Mouse (Mus musculus) cerebellum, adult 11 months (tissue): ENCODE data around the gene Slamf9.

Experiments
- DNase-seq: peaks from one replicate; pipeline ENCODE4 v3.0.0; 2022

Gene Slamf9

DNA sequence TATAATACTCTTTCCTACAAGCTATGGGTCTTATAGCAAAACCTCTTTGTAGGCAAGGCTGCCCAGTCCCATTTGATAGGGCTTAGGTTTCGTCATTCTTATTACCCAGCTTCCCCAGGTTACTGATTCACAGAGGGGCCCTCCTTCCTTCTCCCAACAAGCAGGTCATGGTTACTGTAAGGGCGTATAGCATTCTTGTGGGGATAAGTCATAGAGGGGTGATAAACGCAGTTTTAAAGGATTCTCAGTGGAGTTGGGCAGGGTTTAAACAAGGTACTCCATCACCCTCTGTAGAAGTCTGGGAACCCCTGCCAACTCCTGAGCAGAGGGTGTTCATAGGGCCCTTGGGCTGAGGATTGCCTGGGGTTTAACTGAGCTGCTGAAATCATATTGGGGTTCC, 12.6 kb upstream of the Slamf9 start:
- DNase-seq: no peak

DNA sequence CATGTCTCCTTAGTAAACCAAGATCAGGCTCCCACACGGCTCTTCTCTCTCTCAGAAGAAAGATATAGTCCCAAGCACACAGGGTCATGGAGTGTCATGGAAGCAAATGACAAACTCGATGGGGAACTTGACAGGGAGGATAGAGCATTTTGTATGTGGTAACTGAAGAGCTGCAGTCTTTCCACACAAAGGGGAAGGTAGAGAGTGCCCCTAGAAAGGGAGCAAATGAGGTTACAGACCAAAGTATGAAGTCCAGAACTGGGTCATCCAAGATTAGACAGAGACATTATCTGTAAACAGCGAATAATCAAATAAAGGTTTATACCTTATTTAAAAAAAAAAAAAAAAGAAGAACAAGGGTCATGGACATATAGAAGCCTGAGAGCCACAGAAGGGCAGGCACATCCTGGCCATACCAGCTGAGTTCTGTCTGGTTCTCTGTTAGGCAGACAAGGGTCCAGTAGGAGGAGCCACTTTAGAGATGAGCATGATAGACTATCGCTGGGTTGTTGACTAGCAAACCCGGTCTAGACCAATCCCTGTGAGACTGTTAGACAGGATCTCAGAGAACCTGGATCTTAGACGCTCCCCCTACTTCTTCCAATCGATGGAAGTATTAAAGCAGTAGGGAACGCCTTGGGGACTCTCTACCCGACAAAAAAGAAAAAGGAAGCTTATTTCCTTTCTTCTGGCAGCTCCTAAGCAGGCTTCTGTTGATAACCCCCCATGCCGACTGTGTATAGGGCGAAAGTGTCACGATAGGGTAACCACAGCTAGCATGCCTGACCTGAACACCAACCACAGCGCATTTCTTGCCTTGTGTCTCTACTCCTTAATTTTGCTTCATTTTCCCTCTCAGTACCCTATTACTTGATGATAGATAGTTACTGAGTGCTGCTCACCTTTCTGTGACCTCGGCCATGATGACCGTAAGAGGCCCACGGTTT, 11.5 kb upstream of the Slamf9 start:
- DNase-seq: no peak

DNA sequence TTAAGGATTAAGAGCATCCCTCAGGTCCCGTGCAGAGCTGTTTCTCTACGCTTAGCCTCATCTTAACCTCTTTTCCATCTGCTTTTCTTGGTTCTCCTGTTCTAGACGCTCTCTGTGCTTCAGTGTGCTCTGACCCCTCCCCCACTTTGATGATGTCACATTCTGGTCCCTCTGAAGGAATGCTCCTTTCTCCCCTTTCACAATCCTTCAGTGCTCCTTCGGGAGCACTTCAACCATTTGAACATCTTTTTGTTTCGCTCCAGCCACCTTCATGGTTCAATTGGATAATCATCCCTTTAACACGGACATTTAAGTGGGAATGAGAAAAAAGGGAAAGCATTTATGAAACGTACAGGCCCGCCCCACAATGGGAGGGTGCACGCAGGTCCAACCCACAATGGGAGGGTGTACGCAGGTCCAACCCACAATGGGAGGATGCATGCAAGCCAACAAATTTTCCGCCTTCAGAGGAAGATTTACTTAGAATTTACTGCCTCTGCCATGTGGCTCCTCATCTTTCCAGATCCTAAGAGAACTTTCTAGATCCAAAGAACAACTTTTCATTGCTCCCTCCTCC, 6.8 kb upstream of the Slamf9 start:
- no peak for DNase-seq

DNA sequence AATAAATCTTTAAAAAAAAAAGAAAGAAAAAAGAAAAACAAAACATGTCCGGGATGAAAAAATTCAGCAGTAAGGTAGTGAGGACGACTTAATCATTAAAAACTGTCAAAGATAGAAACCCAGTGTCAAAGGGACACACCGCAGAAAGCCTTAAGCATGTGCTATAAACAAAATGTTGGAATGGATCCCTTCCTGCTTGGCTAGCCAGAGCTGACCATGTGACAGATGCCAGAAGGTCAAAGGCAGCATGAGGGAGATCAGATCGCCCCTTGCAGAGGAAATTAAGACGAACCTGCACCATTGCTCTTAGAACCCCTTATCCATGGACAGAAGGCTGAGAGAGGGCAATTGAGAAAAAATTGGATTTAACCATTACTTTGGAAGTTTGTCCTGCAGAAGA, 5.8 kb upstream of the Slamf9 start:
- DNase-seq: no peak

DNA sequence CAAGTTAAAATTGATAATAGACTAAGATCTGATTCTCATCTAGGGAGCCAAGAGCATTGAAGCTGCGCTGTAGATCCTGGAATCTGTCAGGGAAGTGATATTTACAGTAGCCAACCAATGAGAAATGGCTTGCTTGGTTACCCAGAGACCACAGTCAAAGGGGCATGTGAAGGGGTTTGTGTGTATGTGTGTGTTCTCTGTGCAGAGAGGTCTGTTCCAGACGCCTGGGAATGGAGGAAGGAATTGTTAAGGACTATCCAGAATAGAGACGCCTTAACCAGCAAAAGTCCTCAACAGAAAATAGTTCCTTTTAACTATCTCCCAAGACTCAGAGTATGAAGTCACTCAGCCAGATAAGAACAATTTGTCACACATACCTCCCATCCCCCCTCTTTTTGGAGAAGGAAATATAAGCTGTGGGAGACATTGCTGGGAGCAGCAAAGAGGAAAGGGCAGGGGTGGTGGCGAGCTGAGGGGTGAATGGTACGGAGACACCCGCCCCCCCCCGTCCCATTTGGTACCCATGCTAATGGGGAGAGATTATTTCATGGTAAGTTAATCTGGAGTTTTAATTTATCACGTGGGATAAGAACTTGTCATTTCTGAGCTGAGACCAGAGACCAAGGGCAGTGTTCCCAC, 5.2 kb upstream of the Slamf9 start:
- DNase-seq: no peak

DNA sequence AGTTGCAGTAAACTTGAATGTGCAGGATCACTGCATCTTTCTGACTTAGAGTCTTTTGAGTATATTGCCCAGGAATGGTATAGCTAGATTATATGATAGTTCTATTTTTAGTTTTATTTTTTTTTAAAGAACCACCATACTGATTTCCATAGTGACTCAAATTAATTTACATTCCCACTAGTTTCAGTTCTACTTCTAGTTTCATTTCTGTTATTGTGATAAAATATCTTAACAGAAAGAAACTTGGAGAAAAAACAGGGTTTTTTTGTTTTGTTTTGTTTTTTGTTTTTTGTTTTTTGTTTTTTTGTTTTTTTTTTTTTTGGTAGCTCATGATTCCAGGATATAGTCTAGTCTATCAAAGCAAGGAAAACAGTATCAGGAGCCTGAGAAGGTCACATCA, 2.2 kb upstream of the Slamf9 start:
- DNase-seq: no peak

DNA sequence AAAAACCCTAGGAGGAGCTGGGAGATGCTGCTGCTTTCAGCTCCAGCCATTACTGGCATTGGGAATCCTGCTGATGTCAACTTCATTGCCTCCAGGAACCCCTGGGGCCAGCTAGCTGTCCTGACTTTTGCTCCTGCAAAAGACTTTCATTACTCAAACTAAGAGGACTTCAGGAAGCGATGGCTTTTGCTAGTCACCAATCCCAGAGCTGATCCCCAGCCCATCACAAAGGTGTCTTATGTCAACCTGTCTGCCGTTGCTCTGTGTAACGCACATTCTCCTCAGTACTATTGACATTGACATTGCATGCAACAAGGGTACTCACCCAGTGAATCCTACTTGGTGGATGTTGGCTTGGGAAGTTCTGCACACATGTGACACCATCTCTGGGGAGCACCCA, 962 bp upstream of the Slamf9 start:
- DNase-seq: no peak

DNA sequence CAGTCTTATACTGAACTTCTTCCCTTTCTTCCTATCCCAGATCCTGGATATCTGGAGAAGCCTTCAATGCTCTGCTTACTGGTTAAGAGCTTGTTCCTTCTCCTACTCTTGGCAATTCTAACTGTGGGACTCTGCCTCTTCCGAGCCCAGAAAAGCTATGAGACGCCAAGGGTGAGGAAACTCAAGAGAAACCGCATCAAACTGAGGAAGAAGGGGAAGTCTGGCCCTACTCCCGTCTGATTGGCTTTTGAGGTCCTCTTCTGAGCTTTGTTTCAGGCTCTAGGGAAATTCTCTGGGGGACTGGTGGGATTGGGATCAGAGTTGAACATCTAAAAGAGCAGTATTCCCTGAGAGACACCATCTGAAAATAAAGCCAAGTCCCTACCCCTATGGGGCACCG, 2.9 kb downstream of the Slamf9 start:
- DNase-seq: no peak

DNA sequence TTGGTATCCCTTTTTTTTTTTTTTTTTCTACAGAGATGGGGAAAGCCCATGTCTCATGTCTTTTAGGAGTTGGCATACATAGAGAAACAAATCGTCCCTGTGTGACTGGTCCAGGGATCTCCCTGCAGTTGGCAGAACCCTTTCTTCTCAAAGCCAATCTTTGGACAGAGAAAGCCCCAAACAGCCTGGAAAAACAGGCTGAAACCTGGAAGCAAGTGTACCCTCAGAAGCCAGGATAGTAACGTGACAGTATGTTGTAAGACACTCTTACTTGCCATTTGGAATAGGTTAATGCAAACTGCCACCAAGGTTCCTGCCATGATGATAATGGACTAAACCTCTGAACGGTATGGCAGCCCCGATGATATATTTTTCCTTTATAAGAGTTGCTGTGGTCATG, 5.2 kb downstream of the Slamf9 start:
- DNase-seq: no peak

DNA sequence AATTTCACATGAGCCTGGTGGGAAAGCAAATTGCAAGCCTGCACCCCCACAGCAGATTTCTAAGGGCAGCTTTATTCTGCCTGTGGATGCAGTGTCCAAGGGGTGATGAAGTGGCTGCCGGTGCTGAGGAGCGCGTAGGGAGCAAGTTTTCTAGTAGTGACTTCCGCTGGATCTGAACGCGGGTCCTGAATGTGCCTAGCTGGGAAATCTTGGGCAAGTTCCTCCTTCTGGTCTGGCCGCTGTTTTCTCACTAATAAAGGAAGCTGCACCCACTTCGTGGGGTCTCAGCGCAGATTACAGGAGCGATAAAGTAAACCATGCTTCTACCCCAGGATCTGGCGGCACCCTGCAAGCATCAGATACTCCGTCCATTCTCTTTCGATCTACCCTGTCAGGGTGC, 6.0 kb downstream of the Slamf9 start:
- no peak for DNase-seq

DNA sequence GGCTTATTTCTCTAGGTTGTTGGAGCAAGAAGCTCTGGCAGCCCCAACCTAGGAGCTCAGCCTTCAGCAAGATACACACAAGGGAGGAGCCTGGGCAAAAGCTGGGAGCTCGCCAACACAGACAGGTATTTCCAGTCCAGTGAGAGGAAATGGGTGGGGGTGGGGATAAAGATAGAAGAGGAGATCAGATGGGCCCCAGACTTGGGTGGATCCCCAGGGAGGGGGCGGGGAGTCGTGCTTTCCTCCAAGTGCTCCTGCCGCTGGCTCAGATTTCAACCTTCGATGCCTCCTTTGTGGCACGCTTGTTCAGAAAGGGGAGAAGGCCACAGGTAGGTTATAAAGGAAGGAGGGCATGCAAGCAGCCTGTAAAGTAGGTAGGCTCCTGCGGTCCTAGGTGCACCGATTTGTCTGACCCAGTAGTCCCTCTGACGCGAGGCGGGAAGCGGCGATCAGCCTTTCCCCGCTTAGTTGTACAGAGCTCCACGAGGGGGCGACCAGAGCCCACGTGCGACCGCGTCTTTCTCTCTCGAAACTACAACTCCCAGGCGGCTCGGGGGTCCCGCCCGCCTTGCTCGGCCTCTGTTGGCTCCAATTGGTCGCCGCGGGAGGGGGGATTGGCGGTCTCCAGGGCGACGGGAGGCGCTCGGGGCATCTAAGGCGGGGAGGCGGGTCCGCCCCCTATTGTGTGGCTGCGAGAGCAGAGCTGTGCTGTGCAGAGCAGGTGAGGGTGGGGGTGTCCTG, 6.6 kb downstream of the Slamf9 start, which contains the start of gene Igsf9:
Gene Igsf9, plus strand, starts transcription at position 249 of the 741 bp plus-strand sequence.
- peak; percentile 71 for DNase-seq

DNA sequence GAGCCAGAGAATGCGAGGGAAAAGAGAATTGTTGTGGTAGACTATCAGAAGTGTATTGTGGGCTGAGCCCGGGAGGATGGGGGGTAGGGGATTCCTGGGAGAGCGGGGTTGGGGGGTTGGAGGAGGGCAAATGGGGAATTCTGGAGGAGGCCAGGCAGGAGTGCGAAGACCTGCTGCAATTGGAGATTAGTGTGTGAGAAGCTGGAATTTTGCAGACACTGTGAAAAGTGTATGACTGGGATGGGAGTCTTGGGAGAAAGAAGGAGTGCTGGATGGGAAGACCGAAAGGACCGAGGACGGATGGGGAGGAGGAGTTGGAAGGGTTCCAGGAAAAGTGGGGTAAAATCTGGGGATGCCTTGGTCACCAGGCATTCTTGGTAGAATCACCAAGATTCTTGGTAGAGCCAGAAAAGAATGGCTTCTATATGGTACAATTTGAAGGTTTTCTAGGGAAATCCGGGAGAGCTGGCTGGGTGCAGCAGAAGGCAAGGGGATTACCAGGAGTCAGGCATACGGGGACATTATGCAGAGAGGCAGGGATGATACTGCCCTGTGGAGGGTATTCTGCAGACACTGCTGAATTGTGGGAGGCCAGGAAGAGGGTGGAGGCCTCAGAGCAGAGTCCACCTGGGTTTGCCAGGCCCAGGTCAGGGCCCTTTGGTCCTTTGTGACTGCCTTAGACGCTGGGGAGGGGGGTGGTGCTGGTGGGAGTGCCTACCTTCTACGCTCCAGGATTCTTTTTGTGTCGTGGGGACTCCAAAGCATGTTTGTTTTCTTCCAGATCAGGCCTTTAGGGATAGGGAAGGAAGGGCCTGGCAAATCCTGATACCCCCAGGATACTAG, 7.6 kb downstream of the Slamf9 start:
- no peak for DNase-seq

DNA sequence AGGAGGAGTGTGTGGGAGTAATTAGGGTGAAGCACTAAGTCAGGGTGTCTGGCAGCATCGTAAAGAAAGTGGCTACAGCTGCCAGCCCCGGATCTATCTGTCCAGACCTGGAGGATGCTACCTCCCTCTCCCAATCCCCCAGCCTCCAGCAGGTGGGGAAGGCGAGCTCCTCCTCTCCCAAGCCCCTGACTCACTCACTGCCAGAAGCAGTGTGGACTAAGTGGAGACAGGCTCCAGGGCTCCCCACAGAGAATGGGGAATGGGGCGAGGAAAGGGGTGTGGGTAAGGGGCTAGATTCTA, 8.2 kb downstream of the Slamf9 start:
- no peak for DNase-seq

DNA sequence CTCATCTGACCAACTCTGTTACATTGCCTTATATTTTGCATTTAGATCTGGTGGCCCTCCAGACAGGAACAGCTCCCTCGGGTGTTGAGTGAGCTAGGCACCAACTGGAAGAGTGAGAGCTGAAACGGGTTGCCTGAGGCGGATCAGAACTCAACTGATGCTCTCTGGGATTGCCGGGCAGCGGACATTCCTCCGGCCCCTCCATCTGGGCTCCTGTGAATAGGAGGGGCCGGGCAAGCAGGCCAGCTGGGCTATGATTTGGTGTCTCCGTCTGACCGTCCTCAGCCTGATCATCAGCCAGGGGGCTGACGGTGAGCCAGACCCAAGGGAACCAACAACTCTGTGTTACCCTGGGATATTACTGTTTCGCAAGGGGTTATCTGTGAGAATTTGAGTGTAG, 9.1 kb downstream of the Slamf9 start:
- DNase-seq: no peak

DNA sequence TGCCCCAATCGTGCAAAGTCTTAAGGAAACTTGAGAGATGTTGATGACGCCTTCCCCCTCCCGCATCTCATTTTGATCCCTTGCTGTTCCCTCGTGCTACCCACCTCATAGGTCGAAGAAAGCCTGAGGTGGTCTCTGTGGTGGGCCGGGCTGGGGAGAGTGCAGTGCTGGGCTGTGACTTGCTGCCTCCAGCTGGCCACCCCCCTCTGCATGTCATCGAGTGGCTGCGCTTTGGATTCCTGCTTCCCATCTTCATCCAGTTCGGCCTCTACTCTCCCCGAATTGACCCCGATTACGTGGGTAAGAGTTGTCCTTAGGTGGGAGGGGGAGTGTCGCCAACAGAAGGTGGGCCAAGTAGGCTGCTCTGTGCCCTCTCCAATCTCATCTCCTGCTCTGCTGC, 9.5 kb downstream of the Slamf9 start:
- no peak for DNase-seq

DNA sequence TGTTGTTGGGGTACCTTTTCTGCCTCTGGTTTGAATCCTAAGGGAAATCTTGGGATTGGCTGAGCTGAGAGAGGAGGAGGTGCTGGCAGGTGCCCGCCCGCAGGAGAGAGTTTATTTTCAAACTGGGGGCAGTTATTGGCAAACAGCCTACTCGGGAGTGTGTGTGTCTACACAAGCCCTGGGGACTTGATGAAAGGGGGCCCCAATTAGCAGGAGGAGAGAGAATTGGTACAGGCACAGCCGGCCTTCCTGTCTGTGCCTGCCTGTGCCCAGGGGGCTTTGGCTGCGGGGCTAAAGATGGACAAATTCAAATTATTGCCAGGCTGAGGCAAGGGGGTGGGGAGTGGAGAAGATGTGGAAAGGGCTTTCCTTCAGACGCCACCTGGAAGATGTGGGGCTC, 10.7 kb downstream of the Slamf9 start:
- no peak for DNase-seq

DNA sequence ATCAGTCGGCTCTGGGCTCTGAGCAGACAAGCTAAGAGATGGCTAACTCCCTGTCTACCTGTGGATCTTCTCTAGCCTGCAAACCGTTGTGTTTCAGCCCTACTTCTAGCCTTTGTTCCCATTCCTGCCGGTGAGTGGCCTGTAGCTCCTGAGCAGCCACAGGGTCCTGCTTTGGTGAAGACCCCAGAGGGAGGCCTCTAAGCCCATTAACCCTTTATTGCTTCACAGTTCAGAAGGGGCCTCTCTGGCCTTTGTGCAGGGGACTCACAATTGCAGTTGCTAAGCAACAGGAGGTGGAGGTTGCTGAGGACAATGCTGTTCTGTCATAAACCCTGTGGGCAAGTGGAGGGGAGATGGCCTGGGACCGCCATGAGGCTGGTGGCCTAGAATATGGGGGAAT, 11.1 kb downstream of the Slamf9 start:
- DNase-seq: no peak

DNA sequence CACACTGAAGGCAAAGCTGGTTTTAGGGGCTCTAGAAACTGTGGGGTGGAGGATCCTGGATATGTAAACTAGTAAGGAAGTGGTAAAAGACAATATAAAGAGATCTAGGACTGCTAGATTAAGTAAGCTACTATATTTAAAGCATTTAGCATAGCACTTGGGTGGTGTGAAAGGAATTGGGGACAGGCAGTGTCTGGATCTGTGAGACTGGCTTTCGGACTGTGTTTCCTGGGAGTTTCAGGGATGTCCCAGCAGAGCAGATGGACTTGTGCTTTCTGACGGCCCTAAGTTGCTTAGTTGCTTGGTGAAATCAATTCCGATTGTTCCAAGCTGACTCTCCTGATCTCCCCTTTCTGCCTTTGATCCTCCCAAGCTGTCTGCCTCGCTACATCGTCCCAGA, 11.5 kb downstream of the Slamf9 start:
- DNase-seq: no peak

DNA sequence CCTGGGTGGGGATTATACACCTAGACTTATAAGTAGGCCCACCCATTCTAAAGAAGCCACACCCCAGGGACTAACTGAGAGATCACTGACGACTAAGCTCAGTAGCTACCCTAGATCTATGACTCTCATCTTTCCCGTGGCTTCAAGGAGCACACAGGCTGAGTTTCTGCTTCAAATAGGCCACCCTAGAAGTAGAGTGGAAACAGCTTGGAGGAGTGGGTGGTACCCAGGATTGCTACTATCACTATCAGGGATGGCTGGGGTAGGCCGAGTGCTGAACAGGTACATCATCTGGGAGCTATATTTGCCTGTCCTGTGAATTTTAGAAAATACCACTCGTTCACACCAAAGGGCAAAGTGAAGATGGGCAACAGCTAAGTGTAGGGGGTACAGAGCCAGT, 12.7 kb downstream of the Slamf9 start:
- DNase-seq: no peak

DNA sequence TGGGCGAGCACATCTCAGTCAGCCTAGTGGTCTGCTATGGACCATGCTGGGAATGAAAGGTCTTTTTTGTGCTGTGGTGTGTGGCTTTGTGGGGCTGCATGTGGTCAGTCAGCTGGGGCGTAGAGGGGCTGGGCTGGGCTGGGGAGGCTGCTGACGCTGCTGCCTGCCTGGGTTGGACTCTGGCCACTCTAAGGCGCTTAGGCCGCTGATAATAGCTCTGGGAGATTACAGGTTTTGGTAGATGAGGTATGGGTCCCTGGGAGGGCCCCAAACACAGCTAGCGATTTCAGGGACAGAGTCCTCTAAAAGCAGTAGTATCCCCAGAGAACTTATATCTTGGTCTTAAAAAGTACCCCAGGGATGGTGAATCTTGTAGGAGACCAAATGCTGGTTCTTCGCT, 13.7 kb downstream of the Slamf9 start:
- no peak for DNase-seq

DNA sequence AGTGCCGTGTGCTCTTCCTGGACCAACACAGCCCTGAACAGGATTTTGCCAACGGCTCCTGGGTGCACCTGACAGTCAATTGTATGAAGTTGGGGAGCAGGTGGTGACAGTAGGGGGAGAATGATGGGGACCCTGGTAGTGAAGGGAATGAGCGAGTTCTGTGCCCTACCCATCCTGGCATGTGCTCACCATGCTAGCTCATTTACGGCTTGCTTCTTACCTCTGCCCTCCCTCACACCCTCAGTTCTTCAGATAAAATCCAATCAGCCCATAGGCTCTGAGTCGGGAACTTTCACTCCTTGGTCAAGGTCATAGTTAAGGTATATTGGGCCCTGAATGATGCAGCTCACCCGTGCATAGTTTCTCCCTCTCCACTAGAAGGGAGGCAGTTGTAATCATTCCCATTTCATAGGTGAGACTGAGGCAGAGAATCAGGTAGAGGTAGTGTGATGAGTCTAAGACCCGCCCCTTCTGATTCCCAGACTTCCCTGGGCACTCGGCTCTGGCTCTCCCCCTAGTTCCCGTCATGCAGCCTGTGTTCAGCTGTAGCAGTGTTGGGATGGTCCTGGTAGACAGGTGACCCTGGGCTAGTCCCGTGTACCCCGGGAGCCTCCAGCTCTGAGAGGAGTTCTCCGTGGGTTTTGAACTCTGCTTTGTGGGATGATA, 14.6 kb downstream of the Slamf9 start:
- no peak for DNase-seq

DNA sequence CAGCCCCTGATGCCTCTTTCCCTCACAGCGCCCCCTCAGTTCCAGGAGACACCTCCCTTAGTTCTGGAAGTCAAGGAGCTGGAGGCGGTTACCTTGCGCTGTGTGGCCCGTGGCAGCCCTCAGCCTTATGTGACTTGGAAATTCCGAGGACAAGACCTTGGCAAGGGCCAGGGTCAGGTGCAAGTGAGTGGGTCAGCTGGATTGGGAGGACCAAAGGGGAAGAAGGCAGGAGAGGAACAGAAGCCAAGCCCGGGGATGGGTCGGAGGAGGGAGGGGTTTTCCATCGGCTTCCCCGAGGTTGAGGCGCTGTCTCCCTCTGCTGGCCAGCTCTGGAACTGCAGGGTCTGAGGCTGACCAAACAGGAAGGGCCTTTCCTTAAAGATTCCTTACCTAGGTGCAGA, 15.1 kb downstream of the Slamf9 start:
- peak; percentile 76 for DNase-seq
